Mouse (Mus musculus) mesoderm, embryonic 11.5 days (tissue): Measurements from ENCODE around the gene D330045A20Rik.
"Not testable (repeated sequence)": the region's sequence is repeated elsewhere in the genome, so short reads cannot be mapped to it uniquely, and the experiment has no call there.

ENCODE experiments used
- DNase-seq: peaks from one replicate; pipeline ENCODE4 v3.0.0-alpha.2; 2012; ENCODE audit warnings: low read depth, low spot score

The D330045A20Rik gene

GRCm38 (mm10) chrX:139578649-139579278 is 98.6 kb downstream of the D330045A20Rik start:
- no peak for DNase-seq

GRCm38 (mm10) chrX:139583616-139584015 is 103.4 kb downstream of the D330045A20Rik start:
- DNase-seq, result no peak

- DNase-seq, result not testable (repeated sequence)
Measured at GRCm38 (mm10) chrX:139586676-139587075, 106.5 kb downstream of the D330045A20Rik start.

- no peak for DNase-seq
Measured at GRCm38 (mm10) chrX:139596404-139596803, 116.2 kb downstream of the D330045A20Rik start.
